Mouse (Mus musculus): ENCODE measurements around the gene Cyp2d9. TPM values are rescaled to one million over a fixed set of nuclear protein-coding genes. Genes with fewer than 3 reads are reported as not detected.
"Not testable (repeated sequence)": the region's sequence is repeated elsewhere in the genome, so short reads cannot be mapped to it uniquely, and the experiment has no call there.

The Cyp2d9 gene
- not detected in 2 replicates for polyA plus RNA-seq (2011; ENCODE audit: insufficient read depth, insufficient read length, low read depth, missing spikeins)

DNA sequence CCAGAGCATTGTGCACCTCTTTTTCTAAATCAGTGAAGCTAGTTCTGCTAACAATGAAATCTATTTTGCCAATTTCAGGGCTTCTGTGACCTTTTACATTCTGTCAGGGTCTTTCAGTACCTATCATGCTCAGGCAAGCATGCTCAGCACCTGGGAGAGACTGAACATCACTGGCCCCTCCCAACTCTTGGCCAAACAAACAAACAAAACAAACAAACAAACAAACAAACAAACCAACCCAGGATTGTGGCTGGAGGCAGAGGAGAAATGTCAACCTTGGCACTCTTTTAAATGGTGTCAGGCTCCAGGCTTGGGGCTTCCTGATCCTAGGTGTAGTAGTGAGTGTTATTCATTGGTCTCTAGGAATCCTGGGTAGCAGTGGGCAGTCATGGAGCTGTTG is at the start of gene Cyp2d9:
Gene Cyp2d9, plus strand, starts transcription at position 301 of the 400 bp plus-strand sequence.
- Histone ChIP-seq H3K4me3 (ENCODE audit: low read depth, low read length) (no peak within 1 kb of the TSS), H3K27me3 (ENCODE audit: control insufficient read depth, insufficient read depth, low read length, poor library complexity, severe bottlenecking) (no peaks in the 10 kb centered on the region)
- TF ChIP-seq CTCF (IDR thresholded peaks at IDR 0.05; ENCODE audit: low read depth, low read length) (no peak), POLR2A (IDR thresholded peaks at IDR 0.05; ENCODE audit: insufficient read depth, low read length) (no peak)

DNA sequence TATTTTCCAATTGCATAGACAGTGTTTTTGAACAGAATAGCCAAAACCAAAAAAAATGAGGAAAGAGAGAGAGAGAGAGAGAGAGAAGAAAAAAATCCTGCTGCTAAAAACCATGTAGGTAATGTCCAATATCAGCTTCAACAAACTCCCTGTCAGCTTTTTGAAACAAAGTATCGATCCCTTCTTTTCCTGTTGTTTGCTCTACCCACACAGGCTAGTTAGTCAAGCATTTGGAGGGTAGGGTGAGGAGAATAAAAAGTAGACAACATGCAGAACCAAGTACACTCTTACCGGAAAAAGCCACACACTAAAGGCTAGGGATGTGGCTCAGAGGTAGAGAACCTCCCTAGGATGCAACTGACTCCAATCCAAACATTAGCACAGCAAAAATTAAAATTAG is 47.5 kb upstream of the Cyp2d9 start:
- Histone ChIP-seq H3K4me3 (ENCODE audit: low read depth, low read length) (no peak overlapping the region), H3K4me1 (ENCODE audit: control insufficient read depth, insufficient read depth, low read length) (no peaks in the 10 kb centered on the region), H3K27me3 (ENCODE audit: control insufficient read depth, insufficient read depth, low read length, poor library complexity, severe bottlenecking) (no peaks in the 10 kb centered on the region), H3K9me3 (replicated peaks; ENCODE audit: control insufficient read depth, insufficient read depth, low read length, poor library complexity, severe bottlenecking) (0 out of 2 replicates have a peak, but pooled peaks cover 6% of the 10 kb centered on the region), H3K9ac (ENCODE audit: low read depth, poor library complexity, severe bottlenecking) (no peak overlapping the region), H3K27ac (ENCODE audit: insufficient read depth, low read length) (no peak overlapping the region), H3K36me3 (ENCODE audit: control insufficient read depth, insufficient read depth, low read length, poor library complexity, severe bottlenecking) (no peaks in the 10 kb centered on the region)
- TF ChIP-seq CTCF (IDR thresholded peaks at IDR 0.05; ENCODE audit: low read depth, low read length): no peak
- no peak for TF ChIP-seq EP300 (IDR thresholded peaks at IDR 0.05; ENCODE audit: insufficient read depth, low read depth, low read length)
- TF ChIP-seq POLR2A (IDR thresholded peaks at IDR 0.05; ENCODE audit: insufficient read depth, low read length): no peak

More for the DNA sequence above, at the start of gene Cyp2d9:
- H3K9me3 ChIP-seq (replicated peaks; ENCODE audit: control insufficient read depth, insufficient read depth, low read length, poor library complexity, severe bottlenecking): peaks cover 10% of the 10 kb centered on the region
- no peak within 1 kb of the TSS for H3K27ac ChIP-seq (ENCODE audit: insufficient read depth, low read length)
- no peaks in the 10 kb centered on the region for H3K4me1 ChIP-seq (ENCODE audit: control insufficient read depth, insufficient read depth, low read length)
- no peaks in the 10 kb centered on the region for H3K36me3 ChIP-seq (ENCODE audit: control insufficient read depth, insufficient read depth, low read length, poor library complexity, severe bottlenecking)
- no peak within 1 kb of the TSS for H3K9ac ChIP-seq (ENCODE audit: low read depth, poor library complexity, severe bottlenecking)

DNA sequence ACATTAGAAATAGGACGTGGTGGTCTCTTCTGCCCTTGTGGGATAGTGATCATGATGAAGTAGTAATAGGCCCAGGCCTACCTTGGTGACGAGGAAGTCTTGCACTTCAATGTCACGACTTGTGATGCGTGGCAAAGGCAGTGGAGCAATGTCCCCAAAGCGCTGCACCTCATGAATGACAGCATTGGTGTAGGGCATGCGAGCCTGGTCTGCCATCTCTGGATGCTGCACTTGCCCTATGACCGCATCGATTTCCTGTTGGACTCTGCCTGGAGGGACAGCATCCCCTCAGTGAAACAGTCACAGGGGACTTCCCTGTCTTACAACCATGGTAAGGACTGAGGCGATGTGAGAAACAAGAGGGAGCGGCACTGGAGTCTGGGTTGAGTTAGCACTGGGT is 43.3 kb upstream of the Cyp2d9 start:
- H3K9ac ChIP-seq (ENCODE audit: low read depth, poor library complexity, severe bottlenecking); H3K9me3 ChIP-seq (replicated peaks; ENCODE audit: control insufficient read depth, insufficient read depth, low read length, poor library complexity, severe bottlenecking); H3K27me3 ChIP-seq (ENCODE audit: control insufficient read depth, insufficient read depth, low read length, poor library complexity, severe bottlenecking); H3K36me3 ChIP-seq (ENCODE audit: control insufficient read depth, insufficient read depth, low read length, poor library complexity, severe bottlenecking); H3K4me1 ChIP-seq (ENCODE audit: control insufficient read depth, insufficient read depth, low read length); H3K4me3 ChIP-seq (ENCODE audit: low read depth, low read length); H3K27ac ChIP-seq (ENCODE audit: insufficient read depth, low read length): not testable (repeated sequence)

DNA sequence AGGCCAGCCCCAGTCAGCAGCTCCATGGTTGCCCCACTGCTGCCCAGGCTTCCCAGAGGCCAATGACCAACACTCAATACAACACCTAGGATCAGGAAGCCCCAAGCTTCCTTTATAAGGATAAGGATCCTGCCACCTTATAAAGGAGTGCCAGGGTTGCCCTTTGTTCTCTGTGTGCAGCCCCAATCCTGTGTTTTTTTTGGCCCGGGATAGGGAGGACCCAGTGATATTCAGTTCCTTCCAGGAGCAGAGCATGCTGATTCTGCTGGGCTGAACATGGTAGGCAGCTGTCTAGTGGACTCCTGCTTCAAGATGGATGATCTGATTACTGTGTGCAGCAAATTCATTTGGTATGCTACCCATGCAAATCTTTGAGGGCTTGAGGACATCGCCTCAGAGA is 39.3 kb upstream of the Cyp2d9 start, which contains the start of gene Cyp2d11:
Gene Cyp2d11, minus strand, starts transcription at position 101 of the 400 bp plus-strand sequence.
- H3K27ac ChIP-seq (ENCODE audit: insufficient read depth, low read length); H3K27me3 ChIP-seq (ENCODE audit: control insufficient read depth, insufficient read depth, low read length, poor library complexity, severe bottlenecking); H3K9ac ChIP-seq (ENCODE audit: low read depth, poor library complexity, severe bottlenecking); H3K36me3 ChIP-seq (ENCODE audit: control insufficient read depth, insufficient read depth, low read length, poor library complexity, severe bottlenecking); H3K4me3 ChIP-seq (ENCODE audit: low read depth, low read length); H3K4me1 ChIP-seq (ENCODE audit: control insufficient read depth, insufficient read depth, low read length); H3K9me3 ChIP-seq (replicated peaks; ENCODE audit: control insufficient read depth, insufficient read depth, low read length, poor library complexity, severe bottlenecking): not testable (repeated sequence)

DNA sequence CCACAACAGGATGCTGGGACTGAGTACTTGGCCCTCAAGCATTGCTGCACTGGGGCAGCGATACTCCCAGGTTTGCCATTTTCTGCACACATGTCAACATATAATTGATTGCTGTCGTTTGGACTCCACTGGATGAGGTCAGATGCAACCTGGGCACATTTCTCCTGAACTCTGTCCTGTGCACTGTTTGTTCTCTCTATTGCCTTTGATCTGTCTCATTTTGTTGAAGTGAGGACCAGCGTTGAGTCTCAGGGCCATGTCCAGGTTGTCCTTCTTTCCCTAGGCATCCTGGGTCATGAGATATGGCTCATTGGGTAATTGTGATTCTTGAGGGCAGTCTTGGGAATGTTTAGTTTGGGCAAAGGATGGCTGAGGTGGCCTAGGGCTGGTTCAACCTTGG is 37.3 kb upstream of the Cyp2d9 start:
- not testable (repeated sequence) for H3K4me1 ChIP-seq (ENCODE audit: control insufficient read depth, insufficient read depth, low read length); H3K9ac ChIP-seq (ENCODE audit: low read depth, poor library complexity, severe bottlenecking); H3K27me3 ChIP-seq (ENCODE audit: control insufficient read depth, insufficient read depth, low read length, poor library complexity, severe bottlenecking); H3K9me3 ChIP-seq (replicated peaks; ENCODE audit: control insufficient read depth, insufficient read depth, low read length, poor library complexity, severe bottlenecking); H3K36me3 ChIP-seq (ENCODE audit: control insufficient read depth, insufficient read depth, low read length, poor library complexity, severe bottlenecking); H3K27ac ChIP-seq (ENCODE audit: insufficient read depth, low read length); H3K4me3 ChIP-seq (ENCODE audit: low read depth, low read length)

DNA sequence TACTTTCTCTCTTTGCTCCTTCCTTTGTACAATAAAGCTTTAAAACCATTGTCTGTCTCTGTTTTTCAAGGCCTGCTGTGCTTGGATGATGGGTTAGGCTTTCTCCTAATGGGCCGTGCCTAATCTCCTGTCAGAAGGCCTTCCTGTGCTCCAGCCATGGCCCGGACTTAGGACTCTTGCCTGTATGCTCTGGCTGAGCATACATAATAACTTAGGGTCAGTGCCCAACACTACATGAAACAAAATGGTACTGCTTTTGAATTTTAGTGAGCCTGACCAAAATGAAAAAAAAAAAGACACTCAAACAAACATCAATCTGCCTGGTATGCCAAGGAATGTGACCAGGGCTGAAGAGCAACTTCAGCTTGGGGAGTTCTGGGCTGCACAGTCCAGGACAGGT is 31.7 kb upstream of the Cyp2d9 start:
- Histone ChIP-seq H3K4me3 (ENCODE audit: low read depth, low read length) (no peak overlapping the region), H3K27ac (ENCODE audit: insufficient read depth, low read length) (no peak overlapping the region), H3K27me3 (ENCODE audit: control insufficient read depth, insufficient read depth, low read length, poor library complexity, severe bottlenecking) (no peaks in the 10 kb centered on the region), H3K4me1 (ENCODE audit: control insufficient read depth, insufficient read depth, low read length) (no peaks in the 10 kb centered on the region), H3K9me3 (replicated peaks; ENCODE audit: control insufficient read depth, insufficient read depth, low read length, poor library complexity, severe bottlenecking) (no peaks in the 10 kb centered on the region), H3K36me3 (ENCODE audit: control insufficient read depth, insufficient read depth, low read length, poor library complexity, severe bottlenecking) (no peaks in the 10 kb centered on the region), H3K9ac (ENCODE audit: low read depth, poor library complexity, severe bottlenecking) (no peak overlapping the region)
- no peak for TF ChIP-seq CTCF (IDR thresholded peaks at IDR 0.05; ENCODE audit: low read depth, low read length)
- no peak for TF ChIP-seq POLR2A (IDR thresholded peaks at IDR 0.05; ENCODE audit: insufficient read depth, low read length)
- TF ChIP-seq EP300 (IDR thresholded peaks at IDR 0.05; ENCODE audit: insufficient read depth, low read depth, low read length): no peak

DNA sequence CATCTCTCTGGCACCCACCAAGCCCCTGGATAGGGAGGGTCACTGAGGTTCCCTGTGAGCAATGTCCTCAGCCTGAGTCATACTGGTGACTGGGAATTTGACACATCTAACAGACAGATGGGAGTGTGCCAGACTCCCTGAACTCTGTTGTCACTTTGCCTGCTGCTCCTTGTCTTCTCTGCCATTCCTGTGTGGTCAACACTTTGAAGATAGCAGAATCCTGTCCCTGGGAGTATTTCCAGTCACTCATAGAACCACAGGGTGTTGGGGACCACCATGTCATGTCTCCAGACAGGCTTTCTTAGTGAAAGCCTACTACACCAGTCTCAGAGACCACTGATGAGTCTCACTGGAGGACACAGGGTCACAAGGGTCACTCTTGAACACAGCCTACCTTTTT is 31.1 kb upstream of the Cyp2d9 start:
- Histone ChIP-seq H3K36me3 (ENCODE audit: control insufficient read depth, insufficient read depth, low read length, poor library complexity, severe bottlenecking) (no peaks in the 10 kb centered on the region), H3K27ac (ENCODE audit: insufficient read depth, low read length) (no peak overlapping the region), H3K27me3 (ENCODE audit: control insufficient read depth, insufficient read depth, low read length, poor library complexity, severe bottlenecking) (no peaks in the 10 kb centered on the region), H3K4me1 (ENCODE audit: control insufficient read depth, insufficient read depth, low read length) (no peaks in the 10 kb centered on the region), H3K4me3 (ENCODE audit: low read depth, low read length) (no peak overlapping the region), H3K9me3 (replicated peaks; ENCODE audit: control insufficient read depth, insufficient read depth, low read length, poor library complexity, severe bottlenecking) (no peaks in the 10 kb centered on the region), H3K9ac (ENCODE audit: low read depth, poor library complexity, severe bottlenecking) (no peak overlapping the region)
- TF ChIP-seq EP300 (IDR thresholded peaks at IDR 0.05; ENCODE audit: insufficient read depth, low read depth, low read length) (no peak), POLR2A (IDR thresholded peaks at IDR 0.05; ENCODE audit: insufficient read depth, low read length) (no peak), CTCF (IDR thresholded peaks at IDR 0.05; ENCODE audit: low read depth, low read length) (no peak)
